Mouse (Mus musculus) ES-Bruce4 (cell line): ENCODE results near the gene Cd180. TPM values are rescaled to one million over a fixed set of nuclear protein-coding genes. Genes with fewer than 3 reads are reported as not detected.
"Not testable (repeated sequence)": the region's sequence is repeated elsewhere in the genome, so short reads cannot be mapped to it uniquely, and the experiment has no call there.

ENCODE experiments used
- H3K27ac ChIP-seq: 2 replicates; pipeline ENCODE4 v1.5.1; 2012; ENCODE audit warnings: low read length, inconsistent platforms; ENCODE audit not compliant: insufficient read depth
- H3K27me3 ChIP-seq: 2 replicates; pipeline ENCODE4 v1.6.1; 2012; ENCODE audit warnings: mild to moderate bottlenecking, low read length, inconsistent platforms; ENCODE audit not compliant: control insufficient read depth, poor library complexity, insufficient read depth, severe bottlenecking
- H3K36me3 ChIP-seq: 2 replicates; pipeline ENCODE4 v1.6.1; 2012; ENCODE audit warnings: inconsistent platforms, mild to moderate bottlenecking, low read length, moderate library complexity; ENCODE audit not compliant: control insufficient read depth, poor library complexity, insufficient read depth, severe bottlenecking
- H3K4me1 ChIP-seq: one replicate; pipeline ENCODE4 v1.8.1; 2011; ENCODE audit warnings: low read length; ENCODE audit not compliant: control insufficient read depth, insufficient read depth
- H3K4me3 ChIP-seq: 2 replicates; pipeline ENCODE4 v1.5.1; 2011; ENCODE audit warnings: low read depth, mild to moderate bottlenecking, low read length
- H3K9ac ChIP-seq: 2 replicates; pipeline ENCODE4 v1.6.1; 2012; ENCODE audit warnings: low read depth, mild to moderate bottlenecking, inconsistent platforms; ENCODE audit not compliant: poor library complexity, severe bottlenecking
- H3K9me3 ChIP-seq: replicated peaks from 2 replicates; pipeline ENCODE4 v1.6.1; 2012; ENCODE audit warnings: mild to moderate bottlenecking, low read length, inconsistent platforms; ENCODE audit not compliant: control insufficient read depth, poor library complexity, insufficient read depth, severe bottlenecking
- CTCF ChIP-seq: IDR thresholded peaks from one replicate; pipeline ENCODE4 v1.8.1; 2011; ENCODE audit warnings: low read depth, low read length
- EP300 ChIP-seq: IDR thresholded peaks from 2 replicates; pipeline ENCODE4 v1.6.1; 2011; ENCODE audit warnings: low read depth, low read length; ENCODE audit not compliant: insufficient read depth
- POLR2A ChIP-seq: IDR thresholded peaks from one replicate; pipeline ENCODE4 v1.8.1; 2011; ENCODE audit warnings: low read length; ENCODE audit not compliant: insufficient read depth
- polyA plus RNA-seq: library from polyadenylated mRNA; stranded (reverse); fragments of >200 nt; gene quantifications from 2 replicates; pipeline ENCODE4 v1.2.4, GENCODE M21; 2011; ENCODE audit warnings: low read depth; ENCODE audit not compliant: missing spikeins, insufficient read depth, insufficient read length

Cd180 gene
- polyA plus RNA-seq, 1 experiment: not detected

GRCm38 (mm10) chr13:102669522-102670256 lies 23.7 kb upstream of the Cd180 start:
- H3K4me3 ChIP-seq: no peak overlapping the region
- no peak for TF ChIP-seq POLR2A
- TF ChIP-seq CTCF: no peak
- no peak for TF ChIP-seq EP300
- H3K27ac ChIP-seq: no peak overlapping the region
- H3K4me1 ChIP-seq: no peaks in the 10 kb centered on the region
- H3K36me3 ChIP-seq: no peaks in the 10 kb centered on the region
- no peaks in the 10 kb centered on the region for H3K9me3 ChIP-seq
- no peaks in the 10 kb centered on the region for H3K27me3 ChIP-seq
- no peak overlapping the region for H3K9ac ChIP-seq

GRCm38 (mm10) chr13:102670503-102670902 lies 22.9 kb upstream of the Cd180 start:
- Histone ChIP-seq H3K36me3 (no peaks in the 10 kb centered on the region), H3K9me3 (no peaks in the 10 kb centered on the region), H3K4me3 (no peak overlapping the region), H3K27me3 (no peaks in the 10 kb centered on the region), H3K4me1 (no peaks in the 10 kb centered on the region), H3K9ac (no peak overlapping the region), H3K27ac (no peak overlapping the region)
- TF ChIP-seq POLR2A (no peak), CTCF (no peak), EP300 (no peak)

DNA sequence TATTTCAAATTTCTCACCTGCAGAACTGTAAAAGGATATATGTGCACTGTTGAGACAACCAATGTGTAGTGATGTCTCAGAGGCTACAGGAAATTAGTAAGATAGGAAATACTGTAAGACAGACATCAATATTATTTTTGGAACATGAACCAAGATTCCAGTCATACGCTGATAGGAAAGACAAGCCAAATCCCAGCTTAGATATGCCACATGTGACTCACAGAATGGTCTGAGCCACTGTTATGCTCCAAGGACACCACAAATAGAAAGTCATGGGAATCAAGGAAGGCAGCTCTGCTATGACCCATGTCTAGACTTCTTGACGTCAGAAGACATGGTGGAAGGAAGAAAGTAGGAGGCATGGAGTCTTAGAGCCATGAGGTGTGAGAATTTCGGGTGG lies 19.3 kb upstream of the Cd180 start:
- no peak for TF ChIP-seq POLR2A
- TF ChIP-seq CTCF: no peak
- TF ChIP-seq EP300: no peak
- H3K4me3 ChIP-seq: no peak overlapping the region
- no peak overlapping the region for H3K9ac ChIP-seq
- H3K27me3 ChIP-seq: no peaks in the 10 kb centered on the region
- no peaks in the 10 kb centered on the region for H3K36me3 ChIP-seq
- no peaks in the 10 kb centered on the region for H3K4me1 ChIP-seq
- H3K27ac ChIP-seq: no peak overlapping the region
- no peaks in the 10 kb centered on the region for H3K9me3 ChIP-seq

DNA sequence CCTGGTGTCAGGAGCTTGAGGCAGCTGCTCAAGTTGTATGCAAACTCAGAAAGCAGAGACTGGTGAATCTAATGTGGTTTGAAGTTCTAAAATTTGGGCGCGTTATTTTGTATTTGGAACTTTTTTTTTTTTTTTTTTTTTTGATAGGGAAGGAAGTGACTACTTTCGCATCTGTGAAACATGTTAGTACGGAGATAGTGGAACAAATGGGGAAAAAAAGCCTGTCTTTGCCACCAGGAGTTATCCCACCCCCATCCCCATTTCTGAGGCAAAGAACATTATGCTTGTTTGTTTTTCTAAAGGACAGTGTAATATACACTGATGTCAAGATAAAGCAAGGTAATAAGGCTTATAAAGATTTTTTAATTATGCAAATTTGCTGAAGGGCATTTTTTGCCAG lies 15.8 kb upstream of the Cd180 start:
- not testable (repeated sequence) for H3K27ac ChIP-seq, H3K9me3 ChIP-seq, H3K4me3 ChIP-seq, H3K36me3 ChIP-seq, H3K9ac ChIP-seq, H3K4me1 ChIP-seq, H3K27me3 ChIP-seq

- no peaks in the 10 kb centered on the region for H3K36me3 ChIP-seq
- TF ChIP-seq POLR2A (no peak), CTCF (peak; percentile 47)
- no peaks in the 10 kb centered on the region for H3K9me3 ChIP-seq
- H3K4me3 ChIP-seq: no peak overlapping the region
- H3K27ac ChIP-seq: no peak overlapping the region
- H3K9ac ChIP-seq: no peak overlapping the region
- no peaks in the 10 kb centered on the region for H3K4me1 ChIP-seq
- no peaks in the 10 kb centered on the region for H3K27me3 ChIP-seq
Measured at GRCm38 (mm10) chr13:102678482-102678881, 14.9 kb upstream of the Cd180 start.

DNA sequence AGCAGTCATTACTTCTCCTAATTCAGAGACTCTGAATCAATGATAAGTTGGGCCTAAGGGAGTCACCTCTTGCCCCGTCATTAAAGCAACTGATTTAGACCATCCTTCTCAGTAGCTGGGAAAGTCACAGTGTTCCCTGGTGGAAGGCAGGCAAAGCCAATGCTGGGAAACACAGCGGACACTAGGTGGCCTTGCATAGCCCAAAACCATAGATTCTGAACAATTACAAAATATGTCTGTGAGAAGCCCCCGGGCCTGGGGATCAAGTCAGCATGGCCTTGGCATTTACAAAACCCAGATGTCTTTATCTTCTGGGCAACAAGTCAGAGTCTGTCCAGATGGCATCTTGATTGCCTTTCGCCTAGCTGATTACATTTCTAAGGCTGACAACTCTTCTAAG lies 8.5 kb upstream of the Cd180 start:
- no peak overlapping the region for H3K27ac ChIP-seq
- H3K4me1 ChIP-seq: no peaks in the 10 kb centered on the region
- TF ChIP-seq CTCF (no peak), EP300 (no peak), POLR2A (no peak)

More for the DNA sequence above, 8.5 kb upstream of the Cd180 start:
- no peak overlapping the region for H3K9ac ChIP-seq
- no peaks in the 10 kb centered on the region for H3K9me3 ChIP-seq
- no peaks in the 10 kb centered on the region for H3K36me3 ChIP-seq
- H3K27me3 ChIP-seq: no peaks in the 10 kb centered on the region
- no peak overlapping the region for H3K4me3 ChIP-seq
